Mouse (Mus musculus) spleen, adult 18-20 months (tissue): Measurements from ENCODE around the gene Rbms3.

Experiments
- DNase-seq, 2 experiments: peaks; one replicate each; pipeline ENCODE4 v3.0.0; 2022; ENCODE audit warnings: mixed read lengths in 2 of 2

The Rbms3 gene

DNA sequence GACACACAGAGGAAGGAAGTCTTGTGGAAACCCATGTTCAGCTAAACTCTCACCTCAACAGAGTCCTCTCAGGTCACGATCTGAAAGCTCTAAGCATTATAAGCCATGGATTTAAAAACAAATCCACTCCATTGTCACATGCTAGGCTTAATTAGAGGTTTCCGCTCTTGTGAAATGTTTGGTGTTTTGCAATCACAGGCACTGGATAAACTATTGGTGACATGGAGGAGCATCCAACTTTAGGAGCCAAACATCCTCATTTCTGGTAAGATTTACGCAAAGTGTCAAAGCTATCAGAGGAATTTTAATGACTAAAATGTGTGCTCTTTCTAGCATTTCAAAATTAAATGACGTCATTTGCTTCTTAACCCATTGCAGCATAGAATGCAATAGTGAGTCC, 821.3 kb downstream of the Rbms3 start:
- DNase-seq, result no peak

DNA sequence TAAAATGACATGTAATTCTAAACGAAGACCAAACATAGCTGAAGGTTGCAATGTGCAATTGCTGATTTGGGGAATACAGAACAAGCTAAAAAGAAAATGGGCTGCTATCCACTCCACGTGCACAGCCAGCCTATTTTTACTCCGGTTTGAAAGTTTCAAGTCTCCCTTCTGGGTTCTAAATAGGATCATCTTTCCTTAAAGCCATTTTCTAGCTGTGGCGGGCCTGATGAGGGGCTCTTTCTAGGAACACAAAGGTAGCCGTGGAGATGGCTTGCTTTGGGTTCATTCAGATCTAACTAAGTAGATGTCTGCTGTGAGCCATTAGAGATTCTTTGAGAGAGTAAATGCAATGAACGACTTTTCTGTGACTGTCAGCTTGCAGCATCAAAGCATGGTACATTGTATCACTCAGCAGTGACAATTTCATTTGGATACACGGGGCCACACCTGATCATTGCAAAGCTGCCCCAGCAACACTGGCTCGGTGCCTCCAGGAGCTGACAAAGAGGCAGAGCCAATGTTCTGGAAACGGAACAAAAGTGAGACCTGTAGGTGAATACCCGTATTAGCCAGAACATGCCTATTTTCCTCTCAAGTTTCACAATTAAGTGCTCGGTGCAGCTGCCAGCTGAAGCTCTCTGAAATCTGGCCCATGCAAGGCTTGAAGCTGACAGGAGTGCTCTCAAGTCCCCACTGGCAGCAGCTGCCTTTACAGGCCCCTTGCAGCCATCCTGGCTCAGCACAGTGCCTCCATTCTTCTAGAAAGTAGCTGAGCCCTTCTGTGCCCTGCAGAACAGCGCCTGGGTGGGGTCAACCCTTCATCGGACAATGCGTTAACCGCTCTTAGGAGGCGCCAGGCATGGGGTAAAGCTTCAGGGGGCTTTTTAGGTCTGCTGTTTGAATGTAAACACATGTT, 822.3 kb downstream of the Rbms3 start:
- no peak for DNase-seq

DNA sequence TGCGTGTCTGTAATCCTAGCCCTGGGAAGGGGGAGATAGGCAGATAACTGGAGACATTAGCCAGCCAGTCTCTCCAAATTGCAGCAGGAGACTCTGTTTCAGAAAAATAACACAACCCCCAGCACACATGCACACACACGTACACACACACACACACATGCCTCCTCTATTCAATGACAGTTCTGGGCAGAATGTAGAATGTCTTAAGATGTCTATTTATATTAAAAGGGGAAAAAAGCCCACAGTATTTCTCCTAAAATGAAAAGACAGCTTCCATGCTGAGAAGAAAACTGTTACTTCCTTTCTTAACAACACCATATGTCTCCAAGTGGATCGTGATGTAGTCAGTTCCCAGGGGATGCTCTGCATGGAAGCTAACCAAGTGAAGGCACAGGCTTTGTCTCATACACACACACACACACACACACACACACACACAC, 826.4 kb downstream of the Rbms3 start:
- DNase-seq, result no peak

DNA sequence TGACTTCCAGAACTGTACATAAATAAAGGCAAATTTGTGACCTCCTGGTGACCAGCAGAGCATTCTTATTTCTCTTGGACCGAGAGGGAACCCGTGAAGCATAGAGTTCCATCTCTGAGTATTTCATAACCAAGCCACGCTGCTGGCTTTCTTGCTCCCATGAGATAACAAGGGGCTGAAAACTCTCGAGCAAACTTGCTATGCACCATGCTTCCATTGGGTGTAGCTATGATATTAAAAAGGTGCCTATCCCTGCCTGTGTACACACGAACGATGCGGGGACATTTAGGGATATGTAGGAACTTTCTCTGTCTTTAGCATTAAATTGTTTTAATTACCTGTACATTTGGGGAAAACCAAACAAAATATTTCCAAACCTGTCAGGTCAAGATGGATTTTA, 827.1 kb downstream of the Rbms3 start:
- DNase-seq, result no peak

DNA sequence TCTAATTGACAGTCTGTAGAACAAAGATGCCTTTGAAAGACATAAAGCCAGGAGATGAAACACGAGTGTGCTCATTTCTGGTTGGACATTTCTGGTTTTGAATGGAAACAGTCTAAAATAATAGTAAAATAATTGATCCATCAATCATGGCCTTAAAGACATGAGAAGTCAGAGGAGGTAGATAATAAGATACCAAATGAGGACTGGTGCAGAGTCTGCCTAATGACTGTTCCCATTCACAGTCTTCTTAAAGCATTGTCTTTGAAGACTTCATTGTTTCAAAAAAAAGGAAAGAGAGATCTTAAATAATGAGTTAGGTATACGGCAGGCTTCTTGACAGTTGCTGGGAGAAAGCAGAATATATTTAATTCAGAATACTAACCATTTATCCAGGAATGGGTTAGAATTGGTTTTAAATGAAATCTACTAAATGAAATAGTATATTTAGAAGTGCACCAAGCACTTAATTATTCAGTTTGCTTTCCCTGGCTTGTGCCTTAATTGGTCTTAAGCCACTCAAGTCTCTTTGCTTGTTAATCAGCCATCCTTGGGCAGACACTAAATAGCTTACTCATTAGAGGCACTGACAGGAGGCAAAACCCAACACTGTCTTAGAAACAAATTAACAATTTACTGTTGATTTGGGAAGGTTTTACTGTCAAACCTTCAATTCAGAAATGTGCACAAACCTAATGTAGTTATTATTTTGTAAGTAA, 834.3 kb downstream of the Rbms3 start:
- DNase-seq, result no peak

DNA sequence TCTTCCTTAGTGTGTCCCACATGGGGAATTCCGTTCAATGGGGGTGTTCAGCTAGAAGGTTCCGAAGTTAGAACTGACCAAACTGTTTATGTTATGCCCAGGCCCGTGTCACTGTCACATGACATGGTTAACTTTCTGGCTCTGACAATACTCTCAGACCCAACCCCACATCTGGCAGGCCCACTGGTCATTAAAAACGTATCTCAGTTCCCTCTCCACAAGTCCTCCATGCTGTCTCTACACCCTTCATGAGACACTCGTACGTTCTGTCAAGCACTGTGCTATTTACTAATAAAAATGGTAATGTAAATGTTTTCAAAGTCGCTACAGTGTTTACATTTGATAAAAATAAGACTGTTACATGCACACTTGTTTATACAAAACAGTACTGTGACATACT, 837.9 kb downstream of the Rbms3 start:
- DNase-seq, result no peak

DNA sequence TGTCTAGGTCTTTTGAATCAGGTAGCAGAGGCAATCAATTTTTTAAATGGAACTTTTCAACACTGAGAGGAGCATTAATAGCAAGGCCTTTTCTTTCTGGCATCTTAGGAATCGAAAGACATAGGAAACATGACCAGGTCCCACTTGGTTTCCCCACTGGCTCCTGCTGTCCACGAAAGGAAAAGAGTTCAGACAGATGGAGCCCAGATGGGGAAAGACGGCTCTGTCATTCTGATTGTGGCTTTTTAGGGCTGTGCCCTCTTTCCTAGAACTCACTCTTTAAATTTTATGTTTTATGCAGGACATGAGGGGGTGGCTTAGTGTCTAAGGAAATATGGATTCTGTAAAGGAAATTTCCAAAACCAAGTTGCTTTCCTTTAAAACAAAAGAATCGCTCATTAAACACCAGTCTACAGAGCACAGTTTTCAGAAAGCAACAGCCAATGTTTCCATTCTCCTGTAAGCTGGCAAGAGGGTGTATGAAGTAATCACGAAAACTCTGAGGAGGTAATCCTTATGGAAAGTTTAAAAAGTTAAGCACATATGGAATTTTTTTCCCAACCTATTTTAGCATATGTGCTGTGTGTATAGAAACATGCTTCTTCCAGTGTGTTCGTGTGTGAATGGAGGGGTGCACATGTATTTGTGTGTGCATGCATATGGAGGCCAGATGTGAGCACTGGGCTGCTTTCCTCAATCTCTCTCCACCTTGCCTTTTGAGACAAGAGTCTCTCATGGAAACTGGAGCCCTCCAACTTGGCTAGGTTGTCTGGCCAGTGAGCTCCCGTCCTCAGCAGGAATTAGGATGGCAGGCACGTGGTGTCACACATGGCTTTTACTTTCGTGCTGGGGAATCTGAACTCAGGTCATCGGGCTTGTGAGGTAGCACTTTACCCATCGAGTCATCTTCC, 843.3 kb downstream of the Rbms3 start:
- DNase-seq, result no peak

DNA sequence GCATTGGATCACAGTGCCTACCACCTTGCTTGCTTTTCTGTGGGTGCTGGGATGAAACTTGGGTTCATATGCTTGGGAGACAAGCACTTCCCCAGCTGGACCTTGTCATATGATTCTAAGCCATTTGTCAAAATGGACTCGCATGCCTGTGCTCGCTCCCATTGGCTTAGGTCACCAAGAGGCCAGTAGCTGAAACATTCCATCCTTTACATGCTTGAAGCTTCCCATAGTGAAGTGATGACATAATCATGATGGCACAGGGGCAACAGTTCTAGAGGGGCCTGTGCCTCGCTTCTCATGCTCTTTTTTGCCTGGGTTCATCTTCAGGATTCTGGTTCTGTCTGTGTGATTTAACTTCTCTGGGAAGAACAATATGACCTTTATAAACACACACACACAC, 857.9 kb downstream of the Rbms3 start:
- no peak for DNase-seq

DNA sequence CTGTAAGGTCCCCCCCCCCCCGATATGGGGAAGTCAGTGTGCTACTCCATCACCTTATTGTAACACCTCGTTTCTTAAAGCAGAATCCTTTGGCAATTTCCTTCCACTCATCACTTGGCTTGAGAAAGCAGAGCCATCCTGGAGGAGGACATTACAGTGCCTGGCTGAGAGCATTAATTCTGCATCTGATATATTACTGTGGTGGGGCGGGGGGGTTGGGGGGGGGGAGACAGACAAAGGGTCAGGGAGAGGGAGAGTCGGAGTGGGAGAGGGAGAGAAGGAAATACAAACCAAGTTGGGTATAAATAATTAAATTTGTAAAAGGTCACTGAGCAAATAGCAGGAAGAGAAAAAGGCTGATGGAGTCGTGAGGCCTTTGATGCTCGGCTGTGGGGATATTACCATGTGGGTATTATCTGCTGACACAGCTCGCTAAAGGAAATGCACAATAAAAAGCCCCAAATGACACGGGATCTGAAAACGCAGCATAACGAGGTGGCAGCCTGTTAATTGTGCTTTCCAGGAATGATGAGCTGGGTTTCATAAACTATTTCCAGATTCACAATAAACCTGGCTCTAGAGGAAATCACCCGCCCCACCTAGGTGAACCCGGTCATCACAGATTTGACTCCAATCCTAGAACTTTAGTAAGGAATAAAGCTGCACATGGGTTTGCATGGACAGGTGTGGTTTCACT, 860.2 kb downstream of the Rbms3 start:
- DNase-seq, result no peak

DNA sequence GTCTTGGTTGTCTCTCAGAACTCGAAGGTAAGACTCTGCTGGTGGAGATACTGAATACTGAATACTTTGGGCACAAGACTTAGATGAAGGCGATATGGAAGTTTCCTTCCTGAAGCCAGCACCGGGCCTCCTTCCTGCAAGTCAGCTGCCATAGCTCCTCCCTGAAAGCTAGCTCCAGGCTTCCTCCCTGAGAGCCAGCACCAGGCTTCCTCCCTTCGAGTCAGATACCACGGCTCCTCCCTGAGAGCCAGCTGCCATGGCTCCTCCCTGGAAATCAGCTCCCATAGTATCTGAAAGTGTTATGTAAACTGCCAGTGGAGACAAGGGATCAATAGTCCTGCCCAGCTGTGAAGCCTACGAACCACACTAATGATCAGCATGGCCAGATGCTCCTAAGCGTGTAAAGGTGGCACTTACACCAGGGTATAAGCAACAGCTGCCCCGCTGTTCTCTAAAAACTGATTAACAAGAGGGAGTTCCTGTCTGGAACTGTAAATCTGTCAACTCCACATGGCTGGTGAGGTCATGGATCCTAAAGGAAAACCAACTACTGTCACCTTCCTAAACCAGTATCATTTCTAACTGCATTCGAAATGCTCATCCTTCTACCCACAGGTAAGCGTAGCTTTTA, 867.2 kb downstream of the Rbms3 start:
- DNase-seq, result no peak

DNA sequence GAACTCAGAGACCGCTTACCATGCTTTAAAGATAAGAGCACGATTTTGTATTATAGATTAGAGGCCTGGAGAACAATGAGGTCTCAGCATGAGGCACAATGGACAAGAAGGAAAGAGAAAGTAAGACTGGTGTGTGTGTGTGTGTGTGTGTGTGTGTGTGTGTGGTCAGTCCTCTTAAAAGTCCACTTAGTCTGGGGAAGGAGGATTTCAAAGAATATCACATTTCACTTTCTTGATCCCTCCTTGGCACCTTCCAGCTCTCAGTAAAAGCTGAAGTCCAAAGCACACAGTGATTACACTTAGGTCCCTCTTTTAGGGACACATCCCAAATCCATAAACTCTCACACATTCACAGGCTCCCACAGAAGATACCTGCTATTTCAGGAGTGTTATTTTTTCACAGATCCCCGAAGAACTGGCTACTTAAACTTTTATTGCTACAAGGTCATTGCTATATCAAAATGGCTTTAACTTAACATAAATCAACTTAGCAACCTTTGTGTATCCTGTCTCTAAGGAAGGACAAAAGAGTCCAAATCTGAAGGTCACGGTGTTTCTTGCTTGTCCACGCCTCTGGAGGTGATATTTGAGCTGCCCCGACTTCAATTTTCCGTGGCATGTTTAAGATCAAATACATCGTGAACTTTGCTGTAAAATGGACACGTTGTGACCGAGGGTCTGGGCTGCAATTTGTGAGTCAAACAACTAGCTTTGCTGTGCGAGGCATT, 880.7 kb downstream of the Rbms3 start:
- no peak for DNase-seq

DNA sequence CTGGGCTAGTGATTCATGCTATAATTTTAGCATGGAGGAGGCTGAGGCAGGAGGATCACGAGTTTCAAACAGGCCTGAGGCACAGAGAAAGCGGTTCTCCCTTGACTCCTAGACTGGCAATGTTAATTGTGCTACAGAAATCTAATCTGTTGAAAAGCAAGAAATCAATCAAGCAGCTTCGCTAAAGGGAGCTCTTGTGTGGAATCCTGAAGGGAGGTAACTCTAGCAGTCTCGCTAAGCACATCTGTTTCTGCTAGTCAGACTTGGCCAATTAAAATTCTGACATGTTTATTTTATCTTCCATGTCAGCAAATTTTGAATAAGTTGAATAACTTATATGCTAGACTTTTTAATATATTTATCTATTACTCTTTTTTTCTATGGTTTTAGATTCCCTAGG, 881.4 kb downstream of the Rbms3 start:
- no peak for DNase-seq

DNA sequence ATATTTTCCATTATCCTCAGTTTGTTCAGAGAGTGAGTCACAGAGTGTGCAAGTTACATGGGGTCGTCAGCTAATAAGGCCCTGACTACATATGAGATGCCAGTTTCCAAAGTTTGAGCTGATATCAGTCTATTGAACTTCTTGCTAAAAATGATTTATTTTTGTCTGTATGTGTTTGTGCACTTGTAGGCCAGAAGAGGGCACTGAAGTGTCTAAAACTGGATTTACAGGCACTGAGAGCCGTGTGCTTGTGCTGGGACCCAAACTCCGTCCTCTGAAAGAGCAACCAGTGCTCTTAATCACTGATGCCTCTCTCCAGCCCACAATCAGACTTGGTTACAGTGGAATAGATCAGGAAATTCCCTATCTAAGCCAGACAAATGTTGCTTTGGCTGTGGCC, 882.8 kb downstream of the Rbms3 start:
- no peak for DNase-seq

DNA sequence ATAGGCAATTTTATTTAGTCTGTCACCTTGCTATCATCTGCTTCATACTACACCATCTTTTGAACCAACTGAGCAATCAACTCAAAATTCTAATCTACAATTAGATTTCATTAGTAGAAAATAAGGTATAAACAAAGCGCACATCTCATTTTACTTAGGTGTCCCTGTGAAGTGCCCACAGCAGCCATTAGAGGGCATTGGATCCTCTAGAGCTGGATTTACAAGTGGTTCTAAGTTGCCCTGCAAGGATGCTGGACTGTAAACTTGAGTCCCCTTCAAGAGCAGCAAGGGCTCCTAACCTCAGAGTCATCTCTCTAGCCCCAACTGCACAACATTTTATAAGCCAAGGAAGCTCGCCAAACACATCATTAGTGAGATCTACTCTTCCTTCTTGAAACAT, 891.9 kb downstream of the Rbms3 start:
- no peak for DNase-seq

DNA sequence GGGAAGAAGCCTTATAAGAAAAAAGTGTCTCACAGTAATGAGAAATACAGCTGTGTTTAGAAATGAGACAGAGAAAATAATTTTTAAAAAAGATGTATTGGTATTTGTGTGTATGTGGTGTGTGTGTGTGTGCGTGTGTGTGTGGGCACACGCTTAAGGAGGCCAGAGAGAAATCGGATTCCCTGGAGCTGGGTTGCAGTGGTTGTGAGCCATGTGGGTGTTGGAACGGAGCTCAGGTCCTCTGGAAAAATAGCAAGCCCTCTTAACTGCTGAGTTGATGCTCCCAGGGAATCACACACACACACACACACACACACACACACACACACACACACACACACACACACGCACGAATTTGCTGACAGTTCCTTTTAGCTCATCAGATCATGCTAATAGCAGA, 900.5 kb downstream of the Rbms3 start:
- no peak for DNase-seq

DNA sequence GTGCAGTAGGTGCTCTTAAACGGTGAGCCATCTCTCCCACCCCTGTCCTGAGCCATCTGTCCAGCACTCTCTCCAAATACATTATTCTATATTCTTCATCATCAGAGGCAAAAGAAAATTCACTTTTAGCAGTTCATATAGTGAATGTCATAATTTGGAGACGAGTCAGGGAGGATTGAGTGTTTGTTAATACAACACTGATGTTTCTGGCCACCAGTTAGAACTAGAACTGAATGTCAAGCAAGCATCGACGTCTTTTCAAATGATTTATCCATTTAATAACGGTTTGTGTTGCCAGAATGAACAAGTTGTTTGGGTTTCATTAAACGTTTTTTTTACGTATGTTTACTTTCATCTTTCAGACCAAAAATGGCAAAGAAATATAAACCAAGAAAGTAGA, 901.1 kb downstream of the Rbms3 start:
- DNase-seq, result no peak

DNA sequence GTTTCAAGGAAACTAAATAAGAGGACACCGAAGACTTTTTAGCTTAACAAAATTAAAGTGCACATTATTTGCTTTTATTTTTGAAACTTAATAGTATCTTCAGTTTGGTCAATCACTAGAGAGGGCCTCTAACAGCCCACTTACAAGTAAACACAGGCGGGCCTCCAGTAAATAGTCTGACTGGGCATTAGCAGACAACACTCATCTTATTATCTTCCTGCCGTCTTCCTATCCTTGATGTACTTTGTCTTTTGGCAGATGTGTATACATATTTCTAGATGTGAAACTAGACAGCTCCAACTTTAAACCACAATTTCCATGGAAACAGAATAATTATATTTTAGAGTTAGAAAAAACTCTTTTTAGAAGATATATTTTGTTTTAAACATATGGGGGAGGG, 901.6 kb downstream of the Rbms3 start:
- DNase-seq, result no peak

DNA sequence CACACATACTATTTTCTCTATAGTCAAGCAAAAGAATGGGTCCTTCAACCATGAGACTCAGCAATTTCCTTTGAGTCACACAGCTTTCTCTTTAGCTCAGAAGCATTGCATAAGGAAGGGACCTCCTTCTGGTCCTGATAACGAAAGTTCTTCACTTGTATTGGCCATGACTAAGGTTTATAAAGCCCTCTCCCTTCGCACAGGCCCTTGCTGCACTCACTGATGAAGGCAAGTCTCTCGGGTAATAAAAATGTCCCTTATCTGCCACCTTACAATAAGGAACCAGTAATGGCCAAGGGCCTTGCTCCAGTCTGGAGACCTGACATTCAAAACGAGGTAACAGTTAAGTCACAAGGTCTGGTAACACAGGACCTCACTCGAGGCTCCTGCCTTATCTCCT, 905.1 kb downstream of the Rbms3 start:
- no peak for DNase-seq

DNA sequence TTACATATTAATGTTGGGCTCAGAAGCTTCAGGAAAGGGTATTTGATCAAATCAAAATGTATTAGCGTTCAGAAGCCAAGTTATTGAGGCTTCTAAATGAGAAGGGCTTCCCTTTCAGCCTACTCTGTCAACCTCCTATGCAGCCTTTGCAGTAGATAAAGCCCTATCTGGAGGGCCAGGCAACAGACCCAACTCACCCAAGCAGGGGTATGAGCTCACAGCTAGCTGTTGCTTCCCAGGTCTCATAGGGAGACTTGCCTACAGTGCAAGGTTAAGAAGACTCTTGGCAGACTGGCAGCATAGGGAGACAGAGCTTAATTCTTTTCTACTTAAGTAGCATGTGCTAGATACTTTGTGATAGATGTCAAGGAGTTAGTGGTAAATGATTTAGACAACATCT, 926.6 kb downstream of the Rbms3 start:
- no peak for DNase-seq

DNA sequence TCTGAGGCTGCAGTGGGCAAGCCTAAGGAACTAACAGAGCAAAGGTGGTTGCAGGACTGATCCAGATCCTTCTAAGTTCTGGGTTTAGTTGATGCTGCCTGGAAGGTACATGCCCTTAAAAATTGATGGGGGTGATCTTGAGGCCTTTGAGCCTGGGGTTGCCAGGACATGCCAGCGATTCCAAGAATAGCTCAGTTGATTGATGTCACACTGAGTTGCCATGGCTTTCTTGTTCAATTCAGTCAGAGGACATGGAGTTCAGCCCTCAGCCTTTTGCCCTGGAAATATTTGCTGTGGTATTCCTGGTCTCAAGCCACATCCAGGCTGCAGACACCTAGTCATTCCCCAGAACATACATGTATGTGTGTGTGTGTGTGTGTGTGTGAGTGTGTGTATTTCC, 927.1 kb downstream of the Rbms3 start:
- DNase-seq, result no peak

DNA sequence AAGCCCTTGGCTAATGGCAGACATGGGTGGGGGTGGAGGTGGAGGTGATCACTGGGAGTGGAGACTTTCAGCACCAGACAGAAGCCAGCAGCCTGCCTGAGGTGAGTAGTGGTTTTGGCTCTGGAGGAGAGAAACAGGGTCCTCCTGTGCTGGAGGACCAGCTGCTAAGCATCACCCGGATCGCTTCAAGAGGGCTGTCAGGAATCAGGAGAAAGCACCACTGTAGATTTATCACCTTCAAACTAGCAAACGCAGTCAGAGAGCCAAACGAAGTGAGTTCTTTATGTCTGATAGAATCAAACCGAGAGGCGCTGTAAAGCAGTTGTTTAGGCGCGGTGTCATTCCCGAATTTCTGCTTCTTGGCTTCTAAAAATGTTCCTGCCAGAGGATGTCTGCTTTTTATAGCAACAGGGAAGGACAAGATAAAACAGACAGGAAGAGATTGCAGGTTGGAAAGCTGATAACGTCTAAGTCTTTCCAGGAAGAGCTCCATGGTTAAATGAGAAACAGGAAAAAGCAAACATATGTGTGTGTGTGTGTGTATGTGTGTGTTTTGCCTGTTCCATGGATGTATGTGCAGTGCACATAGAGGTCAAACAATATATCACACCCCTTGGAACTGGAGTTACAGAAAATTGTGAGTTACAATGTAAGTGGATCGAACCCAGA, 928.1 kb downstream of the Rbms3 start:
- no peak for DNase-seq
